Mouse (Mus musculus): ENCODE results near the gene Krtap4-13.
"Not testable (repeated sequence)": the region's sequence is repeated elsewhere in the genome, so short reads cannot be mapped to it uniquely, and the experiment has no call there.

Krtap4-13 gene

DNA sequence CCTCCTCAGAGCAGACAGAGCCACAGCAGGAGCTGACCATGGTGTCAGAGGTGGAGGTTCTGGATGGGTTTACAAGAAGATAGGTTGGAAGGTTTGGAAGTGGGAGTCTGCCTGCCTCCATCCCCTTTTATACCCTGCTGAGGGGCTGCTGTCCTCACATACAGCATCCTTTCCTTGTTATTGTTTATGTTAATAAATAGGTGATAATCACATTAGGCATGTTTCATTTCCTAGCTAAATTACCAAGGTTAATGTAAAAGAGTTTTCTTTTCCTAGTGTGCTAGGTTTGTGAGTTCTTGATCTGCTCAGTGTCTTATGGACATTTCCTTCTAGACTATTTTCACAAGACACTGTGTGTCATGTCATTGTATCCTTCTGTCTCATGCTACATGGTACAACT lies at the start of gene Krtap4-13:
Krtap4-13 (minus strand) TSS at position 101 of the 400 bp plus-strand sequence.
- not testable (repeated sequence) for DNase-seq

DNA sequence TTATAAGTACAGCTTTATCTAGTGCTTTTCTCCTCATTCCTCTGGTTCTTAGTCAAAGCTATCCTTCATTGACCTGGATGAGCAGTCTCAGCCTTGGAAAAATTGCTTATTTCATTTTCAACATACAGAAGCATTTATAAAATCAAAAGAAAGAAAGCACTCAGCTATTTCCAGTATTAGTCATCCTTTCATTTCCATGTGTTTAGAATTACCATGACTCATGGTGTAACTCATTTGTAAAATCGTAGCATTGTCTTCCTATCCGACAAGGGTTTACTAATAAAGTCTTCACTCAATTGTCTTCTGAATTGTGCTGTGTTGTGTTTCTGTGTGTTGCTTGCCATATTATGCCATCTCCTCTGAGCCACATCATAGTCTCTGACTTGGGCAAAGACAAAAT lies 49.1 kb upstream of the Krtap4-13 start:
- DNase-seq: no peak

DNA sequence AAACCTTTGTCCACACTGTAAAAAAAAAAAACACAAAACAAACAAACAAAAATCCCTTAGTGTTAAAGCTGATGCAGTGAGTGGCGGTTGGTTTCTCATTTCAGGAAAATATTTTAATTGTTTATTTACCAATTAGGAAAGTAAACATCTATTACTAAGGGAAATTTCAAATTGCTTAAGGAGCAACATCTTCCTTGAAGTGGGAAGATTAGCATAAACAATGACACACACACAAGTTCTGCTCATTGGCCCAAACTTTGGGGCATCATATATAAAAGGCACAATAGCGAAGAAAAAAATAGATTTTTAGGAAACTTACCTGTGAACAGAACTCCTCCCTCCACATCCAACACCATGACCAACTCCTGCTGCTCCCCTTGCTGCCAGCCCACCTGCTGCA lies 47.9 kb upstream of the Krtap4-13 start, which contains the start of gene Gm11568:
Gm11568 (plus strand) TSS at position 301 of the 400 bp plus-strand sequence.
- DNase-seq: no peak

DNA sequence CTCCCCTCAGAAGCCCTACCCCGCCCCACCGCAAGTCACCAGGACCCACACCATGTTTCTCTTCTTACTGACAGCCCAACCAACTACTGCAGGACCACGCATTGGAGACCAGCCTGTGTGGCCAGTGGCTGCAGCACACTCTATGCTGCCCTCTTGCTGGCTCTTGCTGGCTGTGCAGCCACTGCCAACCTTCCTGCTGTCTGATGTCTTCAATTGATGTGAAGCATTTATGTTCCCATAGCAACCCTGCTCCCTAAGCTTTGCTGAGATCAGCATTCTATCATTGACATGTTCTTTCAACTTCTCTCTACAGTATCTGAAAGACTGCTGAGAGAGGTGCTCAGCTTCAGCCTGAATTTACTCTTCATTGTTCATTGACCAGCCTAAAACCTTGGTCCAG lies 44.4 kb upstream of the Krtap4-13 start:
- DNase-seq: no peak

DNA sequence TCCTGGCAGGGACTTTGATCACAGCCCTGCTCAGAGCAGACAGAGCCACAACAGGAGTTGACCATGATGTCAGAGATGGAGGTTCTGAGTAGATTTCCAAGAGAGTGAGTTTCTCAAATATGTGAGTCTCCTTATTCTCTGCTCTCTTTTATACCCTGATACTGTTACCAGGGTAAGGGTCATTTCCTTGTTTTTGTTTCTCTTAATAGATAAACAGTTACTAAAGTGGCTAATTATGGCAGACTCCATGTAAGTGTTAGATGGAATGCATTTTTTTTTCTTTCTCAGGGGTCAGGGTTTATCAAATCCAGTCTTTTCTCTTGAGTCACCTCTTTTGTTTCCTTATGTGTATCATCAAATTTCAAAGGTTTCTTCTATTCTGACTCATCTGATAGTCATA lies 41.8 kb upstream of the Krtap4-13 start, which contains the start of gene Krtap4-16:
Krtap4-16 (minus strand) TSS at position 101 of the 400 bp plus-strand sequence.
- no peak for DNase-seq

DNA sequence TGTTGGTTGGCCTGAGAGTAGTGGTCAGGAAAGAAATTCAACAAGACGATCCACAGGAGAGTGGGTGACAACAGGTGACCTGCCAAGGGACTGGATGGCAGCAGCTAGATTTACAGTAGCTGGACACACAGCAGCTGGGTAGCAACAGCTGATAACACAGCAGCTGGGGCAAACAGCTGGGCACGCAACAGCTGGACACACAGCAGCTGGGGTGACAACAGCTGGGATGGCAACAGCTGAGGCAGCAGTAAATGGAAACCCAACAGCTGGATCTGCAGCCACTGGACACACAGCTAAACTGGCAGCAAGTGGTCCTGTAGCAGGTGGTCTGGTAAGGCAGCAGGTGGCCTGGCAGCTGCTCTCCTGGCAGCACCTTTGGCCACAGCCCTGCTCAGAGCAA lies 37.1 kb upstream of the Krtap4-13 start:
- no peak for DNase-seq

DNA sequence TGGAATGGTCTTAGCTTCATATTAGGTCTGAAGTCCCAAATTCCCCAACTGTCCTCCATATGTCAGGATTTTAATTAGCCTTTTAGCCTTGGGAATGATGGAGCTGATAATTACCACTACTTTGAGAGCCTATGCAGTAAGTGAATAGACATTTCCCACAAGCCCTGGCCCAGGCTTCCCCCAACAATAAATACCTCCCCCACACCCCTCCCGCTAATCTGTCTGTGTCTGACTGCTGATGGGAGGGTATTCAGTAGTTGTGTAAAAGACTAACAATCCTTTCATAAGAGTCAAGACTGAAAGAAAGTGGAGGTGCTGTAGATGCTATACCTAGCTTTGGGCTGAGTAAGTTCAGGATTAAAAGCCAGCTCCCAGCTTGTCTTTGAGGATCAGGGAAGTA lies 32.5 kb upstream of the Krtap4-13 start:
- DNase-seq: no peak

DNA sequence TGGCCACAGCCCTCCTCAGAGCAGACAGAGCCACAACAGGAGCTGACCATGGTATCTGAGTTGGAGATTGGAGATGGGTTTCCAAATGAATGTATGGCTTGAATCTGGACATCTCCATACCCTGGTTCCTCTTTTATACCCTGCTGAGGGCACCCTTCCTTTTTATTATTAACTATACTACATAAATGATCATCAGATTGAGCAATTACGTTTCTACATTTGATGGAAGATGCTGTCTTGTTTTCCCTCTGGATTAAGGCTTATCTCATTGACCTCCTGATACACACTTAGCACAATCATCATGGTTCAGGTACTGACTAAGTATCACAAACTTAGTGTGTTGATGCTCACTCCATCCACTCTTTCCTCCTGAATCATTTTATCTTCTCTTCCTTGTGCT lies 28.3 kb upstream of the Krtap4-13 start, which contains the start of gene 2300003K06Rik:
2300003K06Rik (minus strand) TSS at position 101 of the 400 bp plus-strand sequence.
- no peak for DNase-seq

DNA sequence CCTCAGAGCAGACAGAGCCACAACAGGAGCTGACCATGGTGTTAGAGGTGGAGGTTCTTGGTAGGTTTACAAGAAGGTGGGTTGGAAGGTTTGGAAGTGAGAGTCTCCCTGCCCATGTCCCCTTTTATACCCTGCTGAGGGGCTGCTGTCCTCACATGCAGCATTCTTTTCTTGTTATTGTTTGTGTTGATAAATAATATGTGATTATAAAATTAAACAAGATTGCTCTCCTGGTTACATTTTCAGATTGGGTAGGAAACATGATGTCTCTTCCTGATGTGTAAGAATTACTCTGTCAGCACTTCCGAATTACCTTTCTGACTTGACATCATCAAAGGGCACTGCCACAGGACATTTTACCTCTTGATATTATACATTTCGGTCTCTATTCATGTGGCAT lies 5.9 kb upstream of the Krtap4-13 start, which contains the start of gene Gm11564:
Gm11564 (minus strand) TSS at position 101 of the 400 bp plus-strand sequence.
- DNase-seq: not testable (repeated sequence)

DNA sequence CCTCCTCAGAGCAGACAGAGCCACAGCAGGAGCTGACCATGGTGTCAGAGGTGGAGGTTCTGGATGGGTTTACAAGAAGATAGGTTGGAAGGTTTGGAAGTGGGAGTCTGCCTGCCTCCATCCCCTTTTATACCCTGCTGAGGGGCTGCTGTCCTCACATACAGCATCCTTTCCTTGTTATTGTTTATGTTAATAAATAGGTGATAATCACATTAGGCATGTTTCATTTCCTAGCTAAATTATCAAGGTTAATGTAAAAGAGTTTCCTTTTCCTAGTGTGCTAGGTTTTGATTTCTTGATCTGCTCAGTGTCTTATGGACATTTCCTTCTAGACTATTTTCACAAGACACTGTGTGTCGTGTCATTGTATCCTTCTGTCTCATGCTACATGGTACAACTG lies 5.3 kb downstream of the Krtap4-13 start, which contains the start of gene Gm11554:
Gm11554 (minus strand) TSS at position 101 of the 400 bp plus-strand sequence.
- DNase-seq: not testable (repeated sequence)

DNA sequence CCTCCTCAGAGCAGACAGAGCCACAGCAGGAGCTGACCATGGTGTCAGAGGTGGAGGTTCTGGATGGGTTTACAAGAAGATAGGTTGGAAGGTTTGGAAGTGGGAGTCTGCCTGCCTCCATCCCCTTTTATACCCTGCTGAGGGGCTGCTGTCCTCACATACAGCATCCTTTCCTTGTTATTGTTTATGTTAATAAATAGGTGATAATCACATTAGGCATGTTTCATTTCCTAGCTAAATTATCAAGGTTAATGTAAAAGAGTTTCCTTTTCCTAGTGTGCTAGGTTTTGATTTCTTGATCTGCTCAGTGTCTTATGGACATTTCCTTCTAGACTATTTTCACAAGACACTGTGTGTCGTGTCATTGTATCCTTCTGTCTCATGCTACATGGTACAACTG lies 10.9 kb downstream of the Krtap4-13 start, which contains the start of gene Gm11569:
Gm11569 (minus strand) TSS at position 101 of the 400 bp plus-strand sequence.
- DNase-seq: not testable (repeated sequence)

DNA sequence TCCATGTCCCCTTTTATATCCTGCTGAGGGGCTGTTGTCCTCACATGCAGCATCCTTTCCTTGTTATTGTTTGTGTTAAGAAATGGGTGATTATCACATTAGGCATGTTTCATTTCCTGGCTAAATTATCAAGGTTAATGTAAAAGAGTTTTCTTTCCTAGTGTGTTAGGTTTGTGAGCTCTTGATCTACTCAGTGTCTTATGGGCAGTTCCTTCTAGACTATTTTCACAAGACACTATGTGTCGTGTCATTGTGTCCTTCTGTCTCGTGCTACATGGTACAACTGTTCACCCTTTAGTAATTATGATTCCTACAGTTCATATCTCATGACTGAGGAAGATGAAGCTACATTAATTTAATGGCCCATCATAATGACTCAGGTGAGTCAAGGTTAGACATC lies 16.3 kb downstream of the Krtap4-13 start, which contains the start of gene Gm11596:
Gm11596 (minus strand) TSS at position 101 of the 400 bp plus-strand sequence.
- DNase-seq: no peak

DNA sequence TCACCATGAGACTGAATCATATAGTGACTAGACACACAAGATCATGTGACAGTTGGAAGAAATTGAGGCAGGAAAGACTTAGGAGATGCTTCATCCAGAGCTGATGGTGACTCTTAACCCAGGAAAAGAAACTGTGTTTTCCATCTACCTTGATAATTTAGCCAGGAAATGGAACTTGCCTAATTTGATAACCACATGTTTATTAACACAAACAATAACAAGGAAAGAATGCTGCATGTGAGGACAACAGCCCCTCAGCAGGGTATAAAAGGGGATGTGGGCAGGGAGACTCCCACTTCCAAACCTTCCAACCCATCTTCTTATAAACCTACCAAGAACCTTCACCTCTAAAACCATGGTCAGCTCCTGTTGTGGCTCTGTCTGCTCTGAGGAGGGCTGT lies 24.8 kb downstream of the Krtap4-13 start, which contains the start of gene Krtap4-9:
Krtap4-9 (plus strand) TSS at position 301 of the 400 bp plus-strand sequence.
- DNase-seq: not testable (repeated sequence)

DNA sequence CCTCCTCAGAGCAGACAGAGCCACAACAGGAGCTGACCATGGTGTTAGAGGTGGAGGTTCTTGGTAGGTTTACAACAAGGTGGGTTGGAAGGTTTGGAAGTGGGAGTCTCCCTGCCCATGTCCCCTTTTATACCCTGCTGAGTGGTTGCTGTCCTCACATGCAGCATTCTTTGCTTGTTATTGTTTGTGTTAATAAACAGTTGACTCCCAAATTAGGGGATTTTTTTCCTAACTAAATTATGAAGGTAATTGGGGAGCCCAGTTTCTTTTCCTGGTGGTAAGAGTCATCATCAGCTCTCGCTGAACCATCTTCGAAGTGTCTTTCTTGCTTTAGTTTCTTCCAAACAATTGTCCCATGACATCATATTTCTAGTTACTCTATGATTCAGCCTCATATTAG lies 29.1 kb downstream of the Krtap4-13 start, which contains the start of gene Krtap4-8:
Krtap4-8 (minus strand) TSS at position 101 of the 400 bp plus-strand sequence.
- DNase-seq: no peak

DNA sequence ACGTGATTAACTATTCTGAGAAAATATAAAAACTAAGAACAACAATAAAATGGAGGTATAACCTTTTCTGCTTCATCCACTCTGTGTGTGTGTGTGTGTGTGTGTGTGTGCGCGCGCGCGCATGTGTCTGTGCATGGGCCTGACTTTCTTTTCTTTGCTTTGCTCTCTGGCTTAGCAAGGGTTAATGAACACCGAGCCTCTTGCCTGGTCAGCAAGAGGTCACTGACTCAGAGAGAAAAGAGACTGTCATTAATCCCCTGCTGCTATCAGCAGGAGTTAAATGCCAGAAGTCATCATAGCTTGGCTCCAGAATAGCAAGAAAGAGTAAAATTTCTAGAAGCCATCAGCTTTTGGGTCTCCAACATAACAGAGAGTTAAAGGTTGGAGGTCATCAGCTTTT lies 31.3 kb downstream of the Krtap4-13 start:
- no peak for DNase-seq

DNA sequence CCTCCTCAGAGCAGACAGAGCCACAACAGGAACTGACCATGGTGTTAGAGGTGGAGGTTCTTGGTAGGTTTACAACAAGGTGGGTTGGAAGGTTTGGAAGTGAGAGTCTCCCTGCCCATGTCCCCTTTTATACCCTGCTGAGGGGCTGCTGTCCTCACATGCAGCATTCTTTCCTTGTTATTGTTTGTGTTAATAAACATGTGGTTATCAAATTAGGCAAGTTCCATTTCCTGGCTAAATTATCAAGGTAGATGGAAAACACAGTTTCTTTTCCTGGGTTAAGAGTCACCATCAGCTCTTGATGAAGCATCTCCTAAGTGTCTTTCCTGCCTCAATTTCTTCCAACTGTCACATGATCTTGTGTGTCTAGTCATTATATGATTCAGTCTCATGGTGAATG lies 36.9 kb downstream of the Krtap4-13 start, which contains the start of gene Gm11595:
Gm11595 (minus strand) TSS at position 101 of the 400 bp plus-strand sequence.
- DNase-seq: not testable (repeated sequence)

DNA sequence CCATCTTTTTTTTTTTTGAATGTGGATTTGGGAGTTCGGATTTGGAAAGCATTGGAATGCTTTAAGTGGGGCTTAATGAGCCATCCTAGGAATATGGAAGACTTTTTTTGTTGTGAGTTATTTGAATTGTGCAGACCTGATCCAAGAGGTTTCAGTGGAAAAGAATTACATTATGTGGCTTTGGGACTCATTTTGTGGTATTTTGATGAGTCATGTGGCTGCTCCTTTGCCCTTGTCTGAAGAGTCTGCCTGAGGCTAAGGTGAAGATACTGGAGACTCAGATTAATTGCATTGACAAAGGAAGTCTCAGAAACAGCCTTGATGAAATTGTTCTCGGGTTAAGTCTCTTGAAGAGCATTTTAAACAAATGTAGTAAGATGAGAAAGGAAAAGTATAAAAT lies 41.3 kb downstream of the Krtap4-13 start:
- no peak for DNase-seq
